Mouse (Mus musculus) layer of hippocampus, adult 6 months (tissue): ENCODE results near the gene Gm2237. TPM values are rescaled to one million over a fixed set of nuclear protein-coding genes. Genes with fewer than 3 reads are reported as not detected.

Experiments used
- long read RNA-seq, 2 experiments: library from polyadenylated mRNA; unstranded; transcript quantifications; one replicate each; pipeline ENCODE4 v2.0.0; 2019 to 2020
- polyA plus RNA-seq: library from polyadenylated mRNA; unstranded; fragments of <200 nt; fragmentation: Nextera tagmentation; gene quantifications from 2 replicates; pipeline ENCODE4 v1.2.3, GENCODE M21; 2021

The Gm2237 gene
- polyA plus RNA-seq = 3.3 and 5.4 TPM in 2 replicates
- long read RNA-seq, experiment 1, partial matches to known transcripts = 0 of 1 reads
- long read RNA-seq, experiment 1, other reads (novel, unspliced or antisense) = 0 of 1 reads
- long read RNA-seq, experiment 2, partial matches to known transcripts = 0 of 4 reads
- long read RNA-seq, experiment 2, other reads (novel, unspliced or antisense) = 4 of 4 reads

DNA sequence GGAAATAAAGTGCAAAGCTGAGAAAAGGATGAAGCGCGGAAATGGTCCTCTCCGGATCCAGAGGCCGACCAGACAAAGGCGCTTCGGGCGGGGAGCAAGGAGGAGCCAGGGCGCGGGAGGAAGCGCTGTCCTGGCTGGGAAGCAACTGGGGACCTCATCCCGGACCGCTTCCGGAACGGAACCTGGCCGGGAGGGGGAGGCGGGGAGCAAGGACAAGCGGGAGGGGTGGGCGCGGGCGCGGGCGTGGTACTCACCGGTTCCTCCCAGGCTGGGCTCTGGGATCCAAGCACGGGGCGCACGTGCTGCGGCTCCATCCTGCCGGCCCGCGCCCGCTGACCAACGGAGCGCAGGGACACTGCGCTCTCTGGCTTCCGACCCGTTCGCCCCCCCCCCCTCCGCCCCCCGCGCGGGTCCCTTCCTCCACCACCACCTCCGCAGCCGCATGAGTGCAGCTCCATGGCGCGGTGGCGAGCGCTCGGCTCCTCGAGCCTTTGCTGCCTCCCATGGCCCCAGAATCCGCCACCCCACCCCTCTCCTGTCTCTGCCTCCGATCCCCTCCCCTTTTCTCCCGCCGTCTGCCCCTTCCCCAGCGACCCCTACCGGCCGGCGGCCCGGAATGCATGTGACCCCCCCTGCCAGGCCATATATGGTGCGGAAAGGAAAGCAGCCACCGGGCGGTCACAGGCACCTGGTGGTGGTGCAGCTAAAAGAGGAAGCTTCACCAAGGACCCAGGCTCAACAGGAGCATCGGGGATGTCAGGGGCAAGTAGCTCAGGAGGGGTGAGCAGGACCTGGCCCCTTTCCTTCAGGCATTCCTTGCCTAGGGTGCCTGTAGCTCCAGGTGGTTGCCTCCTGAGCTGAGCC, at the start of gene Gm2237:
TSS of gene Gm2237 (minus strand) at position 332 of the 864 bp plus-strand sequence.

DNA sequence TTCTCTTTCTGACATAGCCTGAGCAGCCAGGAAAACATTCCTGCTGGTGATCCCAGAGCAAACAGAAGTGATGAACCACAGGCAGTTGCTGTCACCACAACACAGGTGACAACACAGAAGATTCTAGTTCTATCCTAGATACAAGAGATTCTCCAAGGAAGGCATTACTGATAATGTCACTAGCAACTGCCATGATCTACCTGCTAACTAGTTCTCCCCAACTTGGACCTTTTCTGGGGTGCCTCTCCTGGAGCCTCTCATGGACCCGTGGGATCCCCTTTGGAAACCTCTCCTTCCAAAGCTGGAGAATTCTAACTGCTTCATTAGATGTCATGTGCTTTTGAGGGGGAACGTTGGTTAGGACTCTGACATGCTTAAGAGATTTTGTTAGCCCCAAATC, 17.5 kb upstream of the Gm2237 start, which contains the start of gene Gm5458:
TSS of gene Gm5458 (minus strand) at position 101 of the 400 bp plus-strand sequence.

DNA sequence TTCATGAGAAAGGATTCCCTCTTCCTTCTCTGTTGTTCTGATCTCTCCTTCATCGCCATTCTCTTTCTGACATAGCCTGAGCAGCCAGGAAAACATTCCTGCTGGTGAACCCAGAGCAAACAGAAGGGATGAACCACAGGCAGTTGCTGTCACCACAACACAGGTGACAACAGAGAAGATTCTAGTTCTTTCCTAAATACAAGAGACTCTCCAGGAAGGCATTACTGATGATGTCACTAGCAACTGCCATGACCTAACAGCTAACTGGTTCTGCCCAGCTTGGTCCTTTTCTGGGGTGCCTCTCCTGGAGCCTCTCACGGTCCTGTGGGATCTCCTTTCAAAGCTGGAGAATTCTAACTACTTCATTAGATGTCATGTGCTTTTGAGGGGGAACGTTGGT, 35.1 kb downstream of the Gm2237 start, which contains the start of gene Gm2244:
TSS of gene Gm2244 (minus strand) at position 101 of the 400 bp plus-strand sequence.

Other genes with a start within 250 kb of the Gm2237 start
- 0.39 and 0.54 TPM in 2 replicates for gene Gm21738, start 166.2 kb downstream of the Gm2237 start, polyA plus RNA-seq
- gene Gm2244, start 35.2 kb downstream of the Gm2237 start, polyA plus RNA-seq = 0.13 and 0.54 TPM in 2 replicates
- gene Gm5458, start 17.4 kb upstream of the Gm2237 start, polyA plus RNA-seq = not detected in 2 replicates
- gene Nid2, start 166.1 kb upstream of the Gm2237 start, polyA plus RNA-seq = 0.94 and 2.1 TPM in 2 replicates
- 193 and 206 TPM in 2 replicates for gene Rtraf, start 238.7 kb upstream of the Gm2237 start, polyA plus RNA-seq